Mouse (Mus musculus) induced T-regulatory cell, adult 2 months (primary cell): Measurements from ENCODE around the gene Lhfpl4.

Source experiments
- DNase-seq: peaks from one replicate; pipeline ENCODE4 v3.0.0-alpha.2; 2012; ENCODE audit warnings: low read depth

Gene Lhfpl4

DNA sequence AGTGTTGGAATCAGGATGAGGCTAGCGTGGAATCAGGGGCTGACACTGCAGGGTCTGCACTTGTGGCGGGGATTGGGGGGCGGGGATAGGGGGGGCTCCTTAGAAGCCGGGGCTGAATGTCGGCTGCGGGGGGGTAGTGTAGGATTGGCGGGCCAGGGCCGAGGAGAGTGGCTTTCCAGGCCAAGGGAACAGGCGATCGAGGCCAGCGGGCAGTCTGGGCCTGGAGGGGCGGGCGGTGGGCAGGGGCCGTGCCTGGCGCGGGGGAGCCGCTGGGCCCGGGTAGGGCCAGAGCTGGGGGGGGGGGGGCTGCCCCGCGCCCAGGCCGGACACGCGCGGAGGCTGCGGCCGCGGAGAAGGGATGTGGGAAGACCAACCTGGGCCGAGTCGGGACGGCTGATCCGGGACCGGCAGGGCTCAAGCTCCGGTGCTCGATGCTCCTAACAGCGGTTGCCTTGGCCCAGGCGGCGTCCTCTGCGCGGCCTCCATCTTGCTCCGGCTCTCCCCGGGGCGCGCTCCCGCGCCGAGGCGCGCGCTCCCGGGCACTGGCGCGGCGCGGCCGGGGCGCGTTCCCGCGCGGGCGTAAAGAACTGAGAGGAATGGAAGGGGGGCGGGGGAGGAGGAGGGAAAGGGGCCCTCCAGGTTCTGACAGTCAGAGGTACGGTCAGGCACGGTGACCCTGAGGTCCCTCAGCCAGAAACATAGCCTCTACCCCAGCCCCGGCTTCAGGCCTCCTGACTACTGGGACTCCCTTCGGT is at the start of gene Lhfpl4:
Lhfpl4 (minus strand) TSS at position 544 of the 755 bp plus-strand sequence.
- DNase-seq, result no peak

DNA sequence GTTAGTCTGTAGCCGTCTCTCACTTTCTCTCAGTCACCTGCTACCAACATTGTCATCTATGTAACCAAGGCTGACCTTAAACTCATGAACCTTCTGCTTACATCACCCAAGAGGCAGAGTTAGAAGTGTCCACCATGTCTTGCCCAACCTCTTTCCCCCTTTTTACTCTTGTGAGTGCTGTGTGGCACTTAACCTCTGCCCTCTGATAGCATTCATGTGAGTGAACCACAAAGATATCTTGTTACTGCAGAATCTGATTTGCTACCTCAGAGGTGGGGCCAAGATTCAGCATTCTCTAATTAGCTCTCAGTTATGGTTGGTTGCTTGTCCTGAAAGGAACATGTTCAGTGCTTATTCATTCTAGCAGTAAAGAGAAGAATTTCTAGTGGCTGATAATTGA is 47.6 kb upstream of the Lhfpl4 start:
- DNase-seq, result no peak

DNA sequence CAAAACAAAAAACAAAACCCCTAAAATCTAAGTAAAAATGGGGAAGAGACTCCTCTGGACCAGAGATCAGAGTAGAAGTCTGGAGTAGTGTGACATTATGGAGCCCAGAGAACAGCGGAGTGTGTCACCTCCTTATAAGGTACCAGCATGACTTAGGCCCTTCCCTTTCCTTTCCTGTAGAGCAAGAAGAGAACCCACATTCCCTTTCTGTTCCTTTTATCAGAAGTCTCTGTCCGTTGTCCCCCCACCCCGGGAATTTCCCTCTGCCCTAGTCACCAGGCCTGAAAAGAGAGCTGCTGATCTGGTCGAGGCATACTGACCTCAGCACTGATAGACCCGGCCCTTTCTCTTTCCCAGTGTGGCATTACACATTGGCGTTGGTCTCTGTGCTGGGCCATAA is 43.3 kb upstream of the Lhfpl4 start:
- DNase-seq, result peak; percentile 60

DNA sequence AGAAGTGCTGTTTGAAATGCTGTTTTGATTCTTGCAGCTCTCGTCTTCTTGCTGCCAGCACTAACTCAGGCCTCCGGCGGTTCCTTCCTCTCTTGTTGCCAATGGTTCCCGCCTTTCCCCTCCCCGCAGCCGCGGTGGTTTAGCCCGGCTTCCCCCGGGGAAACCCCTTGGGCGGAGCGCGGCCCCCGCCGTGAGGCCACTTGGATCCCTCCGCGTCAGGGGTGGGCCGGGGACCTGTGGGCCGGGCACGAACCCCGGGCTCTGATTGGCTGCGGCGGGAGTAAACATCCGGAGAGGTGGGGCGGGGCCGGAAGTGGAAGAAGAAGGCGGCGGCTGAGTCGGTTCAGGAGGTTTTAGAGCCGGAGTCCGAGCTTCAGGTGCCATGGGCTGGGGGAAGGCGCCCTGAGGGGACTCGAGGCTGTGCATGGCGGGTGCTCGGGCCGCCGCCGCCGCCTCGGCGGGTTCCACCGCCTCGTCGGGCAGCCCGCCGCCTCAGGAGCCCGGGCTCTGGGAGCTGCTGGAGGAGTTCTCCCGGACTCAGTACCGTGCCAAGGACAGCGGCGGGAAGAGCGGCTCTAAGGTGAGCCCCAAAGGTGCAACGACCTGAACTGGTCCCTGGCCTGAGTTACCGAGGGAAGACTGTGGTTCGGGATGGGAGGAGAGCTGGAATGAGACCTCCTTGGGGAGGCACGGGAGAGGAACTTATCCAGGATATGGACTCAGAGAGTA is 42.5 kb upstream of the Lhfpl4 start, which contains the start of gene Mtmr14:
Mtmr14 (plus strand) TSS at position 302 of the 729 bp plus-strand sequence.
- DNase-seq, result peak; percentile 99

DNA sequence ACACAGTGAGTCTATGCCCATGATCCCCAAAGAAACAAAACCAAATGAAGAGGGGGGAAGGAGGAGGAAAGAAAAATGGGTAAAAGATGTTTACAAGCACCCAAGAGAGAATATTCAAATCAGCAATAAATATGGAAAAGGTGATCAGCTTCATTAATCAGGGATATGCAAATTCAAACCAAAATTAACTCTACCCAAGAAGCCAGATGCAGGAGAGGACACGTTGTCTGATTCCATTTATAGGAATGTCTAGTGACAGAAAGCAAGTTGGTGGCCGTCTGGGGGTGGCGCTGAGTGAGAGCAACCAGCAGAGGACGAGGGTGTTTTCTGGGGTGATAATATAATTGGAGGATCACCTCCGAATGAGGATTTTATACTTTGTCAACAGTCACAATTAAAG is 40.0 kb upstream of the Lhfpl4 start:
- no peak for DNase-seq

DNA sequence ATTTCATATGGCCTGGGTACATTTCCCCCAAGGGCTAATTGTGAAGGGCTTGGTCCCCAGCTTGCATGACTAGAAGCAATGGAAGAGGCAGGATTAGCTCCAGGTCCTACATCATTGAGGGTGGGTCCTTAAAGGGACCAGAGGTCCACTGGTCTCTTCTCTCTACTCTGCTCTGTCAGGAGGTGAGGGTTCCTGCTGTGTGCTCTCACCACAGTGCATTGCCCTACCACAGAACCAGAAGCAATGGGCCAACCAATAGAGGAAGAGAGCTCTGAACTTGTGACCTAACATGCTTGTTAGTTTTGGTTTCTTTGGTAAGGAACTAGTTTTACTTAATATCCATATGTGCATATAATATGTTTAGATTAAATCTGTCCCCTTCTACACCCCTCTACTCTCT is 31.5 kb upstream of the Lhfpl4 start:
- no peak for DNase-seq

DNA sequence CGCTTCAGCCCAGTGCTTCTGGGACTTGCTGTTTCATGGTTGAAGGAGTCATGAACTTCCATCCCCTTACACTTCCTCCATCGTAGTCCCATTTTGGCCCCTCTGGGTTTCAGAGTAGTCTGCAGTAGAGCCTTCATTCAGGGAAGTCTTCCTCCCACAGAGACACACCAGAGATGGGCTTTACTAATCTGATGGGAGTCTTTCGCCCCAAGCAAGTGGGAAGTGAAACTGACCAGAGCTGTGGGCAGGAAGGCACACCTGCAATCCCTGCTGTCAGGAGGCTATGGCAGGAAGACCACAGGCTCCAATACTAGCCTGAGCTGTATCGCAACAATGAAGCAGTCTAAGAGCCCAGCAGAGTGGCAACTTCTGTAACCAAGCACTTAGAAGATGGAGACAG is 30.6 kb upstream of the Lhfpl4 start:
- DNase-seq, result no peak

DNA sequence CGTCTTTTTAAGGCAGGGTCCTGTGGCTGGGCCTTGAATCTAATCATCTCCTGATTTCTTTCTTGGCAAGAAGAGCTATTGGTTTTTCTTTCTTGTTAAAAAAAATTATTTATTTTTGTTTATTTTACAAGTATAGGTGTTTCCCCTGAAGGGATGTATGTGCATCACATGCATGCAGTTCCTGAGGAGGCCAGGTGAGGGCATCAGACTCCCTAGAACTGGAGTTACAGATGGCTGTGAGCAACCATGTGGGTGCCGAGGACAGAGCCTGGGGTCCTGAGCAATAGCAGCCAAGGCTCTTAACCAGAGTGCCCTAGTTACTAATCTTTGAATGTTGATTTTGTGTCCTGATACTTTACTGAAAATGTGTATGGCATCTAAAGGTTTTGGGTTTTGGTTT is 21.1 kb upstream of the Lhfpl4 start:
- no peak for DNase-seq

DNA sequence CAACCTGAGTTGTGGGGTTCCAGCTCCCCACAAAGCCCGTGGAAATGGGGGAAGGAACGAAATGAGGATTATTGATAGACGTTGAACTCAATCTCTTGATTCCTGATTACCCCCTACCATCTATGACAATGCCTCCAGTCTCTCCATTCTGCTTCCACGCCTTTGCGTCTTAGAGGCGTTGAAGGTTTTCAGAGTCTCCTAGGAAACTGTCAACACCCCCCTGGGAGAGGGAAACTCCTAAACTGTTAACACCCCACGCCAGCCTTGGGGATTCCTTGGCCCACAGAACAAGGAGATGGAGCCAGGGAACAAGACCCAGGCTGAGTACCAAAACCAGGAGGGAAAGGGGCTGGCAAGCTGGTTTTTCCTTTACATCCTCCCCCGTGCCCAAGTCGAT is 410 bp upstream of the Lhfpl4 start:
- no peak for DNase-seq

DNA sequence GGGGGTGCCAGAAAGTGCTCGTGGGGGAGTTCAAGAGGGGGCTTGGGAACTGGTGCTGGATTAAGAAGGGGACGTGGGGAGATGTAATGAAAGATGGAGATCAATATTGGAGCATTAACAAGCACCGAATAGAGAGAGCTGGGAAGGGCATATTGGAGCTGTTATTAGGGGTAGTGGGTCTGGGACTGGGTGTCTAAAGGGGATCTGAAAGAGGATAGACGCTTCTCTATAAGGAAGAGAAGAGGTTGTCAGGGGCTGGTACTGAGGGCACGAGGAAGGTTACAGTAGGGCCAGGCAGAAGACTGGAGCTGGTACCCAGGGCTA is 705 bp downstream of the Lhfpl4 start:
- DNase-seq, result no peak

DNA sequence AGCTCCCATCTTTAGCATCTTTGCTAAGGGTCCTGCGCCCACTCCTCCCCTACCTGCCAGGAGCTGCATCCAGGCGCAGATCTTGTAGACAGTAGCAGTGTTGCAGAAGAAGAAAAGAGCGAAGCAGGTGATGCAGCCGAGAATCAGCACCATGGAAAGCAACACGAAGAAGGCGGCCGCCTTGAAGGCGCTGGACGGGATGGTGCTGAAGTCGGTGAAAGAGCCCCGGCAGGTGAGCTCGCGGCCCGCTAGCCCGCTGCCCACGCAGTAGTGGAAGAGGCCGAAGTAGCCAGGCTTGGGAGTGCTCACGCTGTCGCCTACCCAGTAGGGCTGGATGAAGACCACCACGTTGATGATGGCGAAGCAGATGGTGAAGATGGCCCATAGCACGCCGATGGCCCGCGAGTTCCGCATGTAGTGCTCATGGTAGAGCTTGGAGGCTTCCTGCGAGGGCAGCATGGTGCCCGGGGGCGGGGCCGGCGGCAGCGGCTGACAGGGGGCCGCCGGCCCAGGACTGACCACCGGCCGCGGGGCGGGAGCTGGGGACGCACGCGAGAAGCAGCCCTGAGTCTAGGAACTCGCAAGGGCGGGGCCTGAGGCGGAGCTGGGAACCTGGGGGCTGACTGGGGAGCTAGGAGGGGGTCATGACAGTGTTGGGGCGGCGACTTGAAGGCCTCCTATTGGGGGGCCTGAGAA is 1.3 kb downstream of the Lhfpl4 start:
- peak; percentile 24 for DNase-seq

DNA sequence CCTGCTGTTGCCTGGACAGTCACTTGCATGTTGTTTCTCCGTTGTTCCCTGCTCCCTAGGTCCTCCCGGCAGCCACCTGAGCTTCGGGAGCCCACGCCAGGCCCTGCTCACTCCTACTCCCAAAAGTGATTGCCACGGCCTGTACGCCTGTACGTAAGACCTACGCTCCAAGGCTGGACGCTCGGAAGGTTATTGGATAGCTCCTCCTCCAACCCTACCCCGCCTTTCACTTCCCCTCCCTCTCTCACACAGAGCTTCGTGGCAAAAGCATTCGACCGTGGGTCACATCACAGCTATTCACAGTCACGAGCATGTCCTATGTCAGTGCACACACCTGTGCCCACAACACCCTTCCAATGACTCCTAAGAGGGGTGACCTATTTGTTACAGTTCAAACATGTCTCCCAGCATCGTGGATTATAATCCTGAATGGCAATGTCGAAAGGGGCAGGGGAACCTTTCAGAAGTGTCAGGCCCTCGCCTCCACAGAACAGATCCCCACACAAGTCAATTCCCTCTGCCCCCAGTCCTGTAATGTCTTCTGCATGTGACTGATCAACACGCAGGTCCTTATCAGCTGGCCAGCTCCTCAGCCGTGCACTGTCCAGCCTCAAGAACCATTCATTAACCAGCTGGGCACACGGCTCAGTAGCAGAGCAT is 10.2 kb downstream of the Lhfpl4 start:
- no peak for DNase-seq

DNA sequence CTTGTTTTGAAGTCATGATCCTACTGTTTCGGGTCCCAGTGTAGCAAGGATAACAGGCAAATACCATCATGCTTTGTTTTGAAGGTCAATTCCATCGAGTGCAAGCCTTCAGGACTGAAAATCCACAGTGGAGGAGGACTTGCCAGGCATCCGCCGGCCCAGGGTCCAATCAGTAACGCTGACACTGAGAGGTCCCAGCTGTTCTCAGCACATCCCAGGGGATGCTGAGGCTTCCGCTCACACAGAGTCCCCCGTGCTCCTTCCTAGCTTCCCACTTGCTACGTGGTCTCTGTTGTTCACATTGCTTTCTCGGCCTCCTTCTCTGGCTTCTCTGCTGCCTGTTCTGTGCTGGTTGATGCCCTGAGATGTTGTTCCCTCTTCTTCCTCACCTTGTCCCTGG is 11.0 kb downstream of the Lhfpl4 start:
- DNase-seq, result no peak

DNA sequence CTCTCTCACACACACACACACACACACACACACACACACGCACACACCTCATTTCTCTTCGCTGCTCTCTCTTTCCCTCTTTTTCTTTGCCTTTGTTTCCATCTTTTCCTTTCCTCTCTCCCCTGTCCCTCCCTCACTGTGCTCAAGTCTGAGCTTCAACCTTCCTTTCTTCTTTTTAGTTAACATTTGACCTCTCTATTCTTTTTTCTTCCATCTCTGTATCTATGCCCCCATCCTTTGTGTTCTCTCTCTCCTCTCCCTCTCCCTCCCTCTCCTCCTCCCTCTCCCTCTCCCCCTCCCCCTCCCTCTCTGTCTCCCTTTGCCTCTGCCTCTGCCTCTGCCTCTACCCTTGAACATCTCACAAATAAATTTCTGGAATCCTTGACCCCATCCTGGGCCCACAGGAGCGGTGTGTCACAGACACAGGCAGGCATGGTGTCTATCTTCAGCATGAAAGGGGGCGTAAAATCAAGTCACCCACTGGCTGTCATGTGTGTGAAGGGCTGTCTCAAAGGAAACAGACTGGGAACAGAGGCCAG is 15.9 kb downstream of the Lhfpl4 start:
- DNase-seq, result no peak

DNA sequence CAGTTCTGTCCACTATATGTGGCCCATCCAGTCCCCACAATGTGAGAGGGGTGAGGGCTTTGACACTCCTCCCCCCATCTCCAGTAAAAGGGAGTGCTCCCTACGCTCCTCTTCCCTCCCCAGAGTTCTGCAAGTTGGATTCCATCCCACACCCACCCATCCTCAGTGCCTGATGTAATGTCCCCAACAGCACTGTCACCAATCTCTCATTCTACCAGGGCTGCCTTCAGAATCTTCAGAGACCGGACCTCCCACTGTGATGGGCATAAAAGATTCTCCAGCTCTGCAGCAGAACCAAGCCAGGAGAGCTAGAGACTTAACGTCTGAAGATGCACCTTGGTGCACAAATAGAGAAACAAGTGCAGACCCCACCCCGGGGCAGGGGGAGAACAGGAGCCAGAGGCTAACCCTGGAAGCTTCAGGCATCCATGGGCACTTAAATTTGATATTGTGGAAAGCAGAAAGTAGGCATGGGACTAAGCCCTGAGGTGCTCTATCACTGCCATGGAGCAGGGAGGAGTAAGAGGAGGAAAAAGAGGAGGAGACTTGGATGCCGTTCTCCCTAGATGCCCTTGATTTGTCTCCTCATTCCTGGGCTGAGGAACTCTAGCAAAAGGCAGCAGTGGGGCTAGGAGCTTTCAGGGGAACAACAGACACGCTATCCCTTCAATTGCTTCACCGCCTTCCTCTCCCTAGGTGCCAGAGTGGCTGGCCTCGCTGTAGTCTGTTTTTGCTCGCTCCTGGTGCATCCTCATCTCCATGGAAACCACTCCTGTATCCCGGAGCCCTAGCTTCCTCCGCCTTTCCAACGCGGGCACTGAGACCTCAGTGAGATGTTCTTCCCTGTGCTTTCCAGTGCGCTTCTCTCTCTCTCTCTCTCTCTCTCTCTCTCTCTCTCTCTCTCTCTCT is 16.6 kb downstream of the Lhfpl4 start:
- DNase-seq, result no peak

DNA sequence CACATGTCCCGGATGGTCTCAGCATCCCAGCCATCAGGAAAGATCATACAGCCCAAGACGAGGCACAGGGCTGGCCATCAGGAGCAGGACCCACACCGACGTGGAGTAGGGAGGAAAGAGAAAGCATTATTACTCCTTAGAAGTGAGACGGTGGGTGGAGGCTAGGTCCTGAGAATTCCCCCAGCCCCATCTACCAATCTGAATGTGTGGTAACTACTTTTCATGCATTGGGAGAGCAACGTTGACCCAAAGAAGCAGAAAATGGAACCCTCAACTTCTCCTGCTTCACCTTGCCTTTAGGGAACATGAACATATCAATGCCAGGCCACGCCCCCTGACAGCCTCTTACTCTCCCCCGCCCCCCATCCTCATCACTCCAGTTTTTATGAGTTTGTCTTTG is 18.6 kb downstream of the Lhfpl4 start:
- DNase-seq, result no peak

DNA sequence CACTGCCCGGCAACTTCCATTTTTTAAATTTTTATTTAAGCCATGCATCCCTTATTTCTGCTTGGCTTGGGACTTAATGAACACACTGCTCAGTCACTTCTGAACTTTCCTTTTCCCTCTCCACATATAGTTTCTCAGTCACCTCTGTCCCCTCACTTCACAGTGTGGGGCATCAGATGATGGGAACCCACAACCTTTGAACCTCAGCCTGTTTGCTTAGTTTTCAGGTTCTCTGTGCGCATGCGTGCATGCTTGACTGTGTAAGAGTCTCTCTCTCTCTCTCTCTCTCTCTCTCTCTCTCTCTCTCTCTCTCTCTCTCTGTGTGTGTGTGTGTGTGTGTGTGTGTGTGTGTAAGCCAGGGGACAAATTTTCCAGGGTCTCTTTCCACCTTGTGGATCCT is 19.7 kb downstream of the Lhfpl4 start:
- DNase-seq, result no peak

DNA sequence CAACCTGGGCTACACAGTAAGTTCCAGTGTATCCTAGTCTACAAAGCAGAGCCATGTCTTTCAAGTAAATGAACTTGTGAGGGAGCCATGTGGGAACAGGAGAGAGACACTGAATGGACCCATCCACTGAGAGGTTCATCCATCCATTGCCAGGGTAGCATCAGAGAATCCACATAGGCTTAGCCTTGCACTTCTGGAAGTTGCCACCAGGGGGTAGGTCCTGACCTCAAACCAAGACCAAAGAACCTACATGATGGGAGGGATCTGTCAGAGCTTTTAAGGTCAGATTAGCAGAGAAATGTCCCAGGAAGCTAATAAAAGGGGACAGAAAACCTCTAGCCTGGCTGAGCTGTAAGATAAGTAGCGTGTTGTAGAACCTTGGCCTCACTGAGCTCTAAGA is 22.6 kb downstream of the Lhfpl4 start:
- peak; percentile 76 for DNase-seq

DNA sequence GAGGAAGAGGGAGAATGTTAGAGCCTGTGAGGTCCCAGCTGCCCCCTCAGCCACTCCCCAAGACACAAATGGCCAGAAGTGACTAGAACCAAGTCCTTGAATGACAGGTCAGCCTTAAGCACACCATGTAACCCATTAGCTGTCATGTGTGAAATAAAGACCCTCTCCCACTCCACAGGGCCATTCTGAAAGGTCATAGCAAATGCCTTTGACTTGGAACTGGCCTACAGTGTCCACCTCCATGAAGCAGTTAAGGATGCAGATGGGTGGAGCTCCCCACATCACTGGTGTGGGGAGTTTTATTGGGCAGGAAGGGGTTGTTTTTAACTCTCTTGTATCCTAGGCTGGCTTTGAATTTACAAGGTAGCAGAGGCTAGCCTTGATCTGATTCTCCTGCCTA is 23.2 kb downstream of the Lhfpl4 start:
- DNase-seq, result no peak

DNA sequence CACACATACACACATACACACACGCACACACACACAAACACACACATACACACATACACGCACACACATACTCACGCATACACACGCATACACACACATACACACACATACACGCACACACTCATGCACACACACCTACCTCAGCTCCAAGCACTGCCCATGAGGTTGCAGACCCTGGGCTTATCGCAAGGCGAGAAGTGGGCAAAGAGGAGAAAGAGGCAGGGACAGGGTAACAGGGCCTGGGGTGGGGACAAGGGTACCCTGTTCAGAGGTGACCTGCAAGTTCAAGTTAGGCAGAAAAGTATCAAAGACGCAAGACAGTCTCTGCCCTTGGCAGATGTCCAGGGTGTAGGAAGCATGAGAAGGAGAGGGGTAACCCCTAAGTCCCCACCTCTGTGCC is 24.5 kb downstream of the Lhfpl4 start:
- no peak for DNase-seq

DNA sequence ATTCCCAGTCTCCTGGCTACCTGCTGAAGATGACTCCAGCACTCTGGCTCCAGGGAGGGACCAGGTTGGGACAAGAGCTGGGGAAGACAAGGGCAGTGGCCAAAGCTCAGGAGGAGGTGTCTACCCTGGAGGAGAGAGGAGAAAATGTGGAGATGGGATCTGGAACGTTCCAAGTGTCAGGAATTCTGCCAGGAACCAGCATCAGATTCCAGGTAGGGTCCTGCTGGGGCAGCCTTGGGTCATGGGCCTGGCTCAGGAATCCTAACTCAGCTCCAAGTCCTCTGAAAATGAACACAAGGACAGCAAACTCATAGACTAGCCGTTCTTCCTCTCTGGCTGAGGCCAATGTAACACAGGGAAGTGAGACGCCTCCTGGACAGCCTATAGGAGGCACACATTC is 25.3 kb downstream of the Lhfpl4 start:
- no peak for DNase-seq
